Mouse (Mus musculus) myocyte (in vitro differentiated cells): ENCODE data around the gene Cab39. TPM values are rescaled to one million over a fixed set of nuclear protein-coding genes. Genes with fewer than 3 reads are reported as not detected.

Source experiments
- H3K27me3 ChIP-seq: one replicate; pipeline ENCODE4 v1.6.1; 2011; ENCODE audit not compliant: control insufficient read depth, insufficient read depth, insufficient read length
- H3K36me3 ChIP-seq: one replicate; pipeline ENCODE4 v1.6.1; 2011; ENCODE audit not compliant: control insufficient read depth, insufficient read depth
- H3K4me2 ChIP-seq: one replicate; pipeline ENCODE4 v1.6.1; 2011; ENCODE audit warnings: low read depth, control low read depth
- H3K4me3 ChIP-seq: one replicate; pipeline ENCODE4 v1.5.1; 2011; ENCODE audit warnings: mild to moderate bottlenecking, control low read depth, moderate library complexity
- H3K79me2 ChIP-seq: one replicate; pipeline ENCODE4 v1.6.1; 2011; ENCODE audit not compliant: control insufficient read depth, insufficient read depth
- H3ac ChIP-seq: one replicate; pipeline ENCODE4 v1.6.1; 2011; ENCODE audit not compliant: control insufficient read depth, insufficient read length
- CEBPB ChIP-seq: IDR thresholded peaks from 2 replicates; pipeline ENCODE4 v1.6.1; 2011; ENCODE audit warnings: mild to moderate bottlenecking, moderate library complexity; ENCODE audit not compliant: poor library complexity, insufficient read depth, severe bottlenecking
- E2F4 ChIP-seq: IDR thresholded peaks from one replicate; pipeline ENCODE4 v1.6.1; 2011; ENCODE audit warnings: mild to moderate bottlenecking, control low read depth, moderate library complexity; ENCODE audit not compliant: insufficient read depth
- MAX ChIP-seq: IDR thresholded peaks from one replicate; pipeline ENCODE4 v1.6.1; 2011; ENCODE audit warnings: low read depth, mild to moderate bottlenecking, control low read depth
- MYOD1 ChIP-seq, 3 experiments: IDR thresholded peaks; one replicate each; pipeline ENCODE4 v1.6.1; 2011; ENCODE audit warnings: control low read depth in 2 of 3, low read depth in 2 of 3, mild to moderate bottlenecking in 2 of 3, moderate library complexity in 1 of 3; ENCODE audit not compliant: insufficient read length in 2 of 3, control insufficient read depth in 1 of 3
- MYOG ChIP-seq, 3 experiments: IDR thresholded peaks; one replicate each; pipeline ENCODE4 v1.6.1; 2011; ENCODE audit warnings: control low read depth in 2 of 3, low read depth in 2 of 3, mild to moderate bottlenecking in 2 of 3; ENCODE audit not compliant: insufficient read length in 2 of 3, control insufficient read depth in 1 of 3, insufficient read depth in 1 of 3
- POLR2A ChIP-seq: IDR thresholded peaks from one replicate; pipeline ENCODE4 v1.6.1; 2011; ENCODE audit warnings: low read depth, mild to moderate bottlenecking, control low read depth, moderate library complexity; ENCODE audit not compliant: insufficient read length
- POLR2AphosphoS2 ChIP-seq: IDR thresholded peaks from one replicate; pipeline ENCODE4 v1.6.1; 2011; ENCODE audit warnings: low read depth, control low read depth; ENCODE audit not compliant: insufficient read length
- REST ChIP-seq: IDR thresholded peaks from one replicate; pipeline ENCODE4 v1.6.1; 2011; ENCODE audit warnings: mild to moderate bottlenecking, control low read depth, moderate library complexity; ENCODE audit not compliant: insufficient read depth, insufficient read length
- SRF ChIP-seq: IDR thresholded peaks from one replicate; pipeline ENCODE4 v1.6.1; 2011; ENCODE audit warnings: low read depth; ENCODE audit not compliant: control insufficient read depth, insufficient read length
- TCF12 ChIP-seq: IDR thresholded peaks from one replicate; pipeline ENCODE4 v1.6.1; 2011; ENCODE audit warnings: mild to moderate bottlenecking, control low read depth; ENCODE audit not compliant: poor library complexity, insufficient read depth, severe bottlenecking
- TCF3 ChIP-seq: IDR thresholded peaks from one replicate; pipeline ENCODE4 v1.6.1; 2011; ENCODE audit warnings: low read depth, control low read depth; ENCODE audit not compliant: insufficient read length
- USF1 ChIP-seq: IDR thresholded peaks from one replicate; pipeline ENCODE4 v1.6.1; 2011; ENCODE audit warnings: low read depth, mild to moderate bottlenecking, control low read depth, moderate library complexity
- polyA plus RNA-seq: library from polyadenylated mRNA; unstranded; fragments of >200 nt; fragmentation: generic; extraction: Trizol; gene quantifications from one replicate; pipeline ENCODE4 v1.2.1, GENCODE M21; 2012; ENCODE audit warnings: missing spikeins

Gene Cab39
- polyA plus RNA-seq, 1 experiment = 29.0 TPM

- Histone ChIP-seq H3K27me3 (no peaks in the 10 kb centered on the region), H3K36me3 (peaks cover 45% of the 10 kb centered on the region), H3K4me2 (no peak overlapping the region), H3K79me2 (no peaks in the 10 kb centered on the region), H3K4me3 (no peak overlapping the region), H3ac (no peak overlapping the region)
- TF ChIP-seq REST (no peak), MAX (no peak)
These were observed 51.7 kb downstream of the Cab39 start for GRCm38 (mm10) chr1:85844981-85845380.

GRCm38 (mm10) chr1:85845476-85845875 lies 52.2 kb downstream of the Cab39 start:
- Histone ChIP-seq H3ac (no peak overlapping the region), H3K79me2 (no peaks in the 10 kb centered on the region), H3K36me3 (peaks cover 46% of the 10 kb centered on the region), H3K27me3 (no peaks in the 10 kb centered on the region), H3K4me2 (no peak overlapping the region), H3K4me3 (no peak overlapping the region)
- TF ChIP-seq SRF = no peak
- no peak for TF ChIP-seq REST
- TF ChIP-seq E2F4 = no peak
- no peak for TF ChIP-seq TCF12
- no peak for TF ChIP-seq TCF3
- TF ChIP-seq USF1 = no peak

GRCm38 (mm10) chr1:85849016-85849415 lies 55.8 kb downstream of the Cab39 start:
- TF ChIP-seq TCF3 (no peak), MYOD1 (IDR thresholded peaks at IDR 0.05; ENCODE audit: control insufficient read depth in 1 of 3, insufficient read length in 2 of 3, low read depth in 2 of 3) (no peak), MAX (no peak), SRF (no peak), MYOG (IDR thresholded peaks at IDR 0.05; ENCODE audit: control insufficient read depth in 1 of 3, insufficient read depth in 1 of 3, insufficient read length in 2 of 3, low read depth in 2 of 3) (no peak), REST (no peak), CEBPB (no peak), POLR2A (no peak), E2F4 (no peak), TCF12 (no peak), POLR2AphosphoS2 (no peak), USF1 (no peak)
- H3K4me3 ChIP-seq = no peak overlapping the region
- no peak overlapping the region for H3K4me2 ChIP-seq

GRCm38 (mm10) chr1:85850851-85851250 lies 57.6 kb downstream of the Cab39 start:
- Histone ChIP-seq H3K4me3 (no peak overlapping the region), H3ac (no peak overlapping the region), H3K27me3 (no peaks in the 10 kb centered on the region), H3K79me2 (no peaks in the 10 kb centered on the region), H3K36me3 (peaks cover 36% of the 10 kb centered on the region), H3K4me2 (no peak overlapping the region)
- no peak for TF ChIP-seq POLR2AphosphoS2
- TF ChIP-seq TCF12 = no peak
- no peak for TF ChIP-seq CEBPB
- TF ChIP-seq MAX = no peak
- no peak for TF ChIP-seq SRF
- TF ChIP-seq MYOG (IDR thresholded peaks at IDR 0.05; ENCODE audit: control insufficient read depth in 1 of 3, insufficient read depth in 1 of 3, insufficient read length in 2 of 3, low read depth in 2 of 3) = no peak
- no peak for TF ChIP-seq TCF3
- TF ChIP-seq REST = no peak
- no peak for TF ChIP-seq E2F4
- no peak for TF ChIP-seq POLR2A
- TF ChIP-seq USF1 = no peak
- TF ChIP-seq MYOD1 (IDR thresholded peaks at IDR 0.05; ENCODE audit: control insufficient read depth in 1 of 3, insufficient read length in 2 of 3, low read depth in 2 of 3) = no peak

More at GRCm38 (mm10) chr1:85849016-85849415, 55.8 kb downstream of the Cab39 start:
- Histone ChIP-seq H3K79me2 (no peaks in the 10 kb centered on the region), H3ac (no peak overlapping the region), H3K36me3 (peaks cover 37% of the 10 kb centered on the region), H3K27me3 (no peaks in the 10 kb centered on the region)

- H3K79me2 ChIP-seq = no peaks in the 10 kb centered on the region
- no peaks in the 10 kb centered on the region for H3K27me3 ChIP-seq
- no peak overlapping the region for H3K4me3 ChIP-seq
- H3ac ChIP-seq = no peak overlapping the region
- no peak overlapping the region for H3K4me2 ChIP-seq
- no peak for TF ChIP-seq TCF12
- peak; percentile 46 for TF ChIP-seq POLR2AphosphoS2
- peaks cover 32% of the 10 kb centered on the region for H3K36me3 ChIP-seq
These were observed 59.9 kb downstream of the Cab39 start for GRCm38 (mm10) chr1:85852996-85853689.
